Mouse (Mus musculus): ENCODE measurements at regions not wholly inside any gene's neighbourhood (a gene's known extent, or its start where the extent isn't known, plus 50 kb on each side); places are given as distances from the start of the nearest gene placed in this dataset.

- no peak for TF ChIP-seq TAL1 (IDR thresholded peaks at IDR 0.05; ENCODE audit: low read length)
- no peak for TF ChIP-seq GATA1 (IDR thresholded peaks at IDR 0.05; ENCODE audit: low read length)
- no peaks in the 10 kb centered on the region for H3K36me3 ChIP-seq (ENCODE audit: control insufficient read depth)
- no peaks in the 10 kb centered on the region for H3K27me3 ChIP-seq (ENCODE audit: control insufficient read depth)
- no peak overlapping the region for H3K4me3 ChIP-seq (replicated peaks)
- H3K4me1 ChIP-seq (ENCODE audit: control insufficient read depth) = no peaks in the 10 kb centered on the region
- H3K9me3 ChIP-seq (ENCODE audit: control insufficient read depth, low read length) = no peaks in the 10 kb centered on the region
These were observed 89.8 kb upstream of the Irf2bp2 start for GRCm38 (mm10) chr8:126683555-126683947.

DNA sequence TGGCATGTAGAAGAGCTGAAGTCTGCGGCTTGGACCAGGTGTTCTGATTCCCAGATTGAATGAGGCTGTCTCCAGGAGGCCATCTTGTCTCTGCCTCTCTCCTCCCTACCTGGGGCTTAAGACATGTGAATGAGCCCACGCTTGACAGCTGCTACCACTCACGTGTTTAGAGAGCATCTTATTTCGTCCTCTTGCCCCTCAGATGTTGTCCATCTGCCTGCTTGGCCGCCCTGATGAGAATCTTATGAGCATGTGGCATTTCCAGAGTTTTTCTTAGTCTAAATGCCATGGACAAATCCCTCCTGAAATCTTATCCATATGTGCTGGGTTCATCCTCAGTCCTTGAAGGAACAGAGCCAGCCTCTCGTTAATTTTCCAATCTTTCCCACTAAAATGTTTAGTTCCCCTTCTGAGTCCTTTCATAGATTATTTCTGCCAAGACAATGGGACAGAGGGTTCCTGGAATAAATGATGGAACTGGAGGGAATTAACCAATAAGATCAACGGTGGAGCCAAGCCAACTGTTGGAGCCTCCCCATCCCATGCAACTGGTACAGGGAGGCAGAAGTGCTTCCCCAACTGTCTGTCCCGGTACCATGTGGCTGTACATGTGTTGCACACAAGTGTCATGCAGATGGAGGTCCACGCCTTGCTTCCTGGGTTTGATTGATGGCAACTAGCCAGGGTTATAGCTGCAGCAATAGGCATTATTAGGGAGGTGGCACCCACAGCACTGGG is 89.2 kb upstream of the Irf2bp2 start:
- Histone ChIP-seq H3K4me1 (ENCODE audit: control insufficient read depth) (no peaks in the 10 kb centered on the region), H3K27me3 (ENCODE audit: control insufficient read depth) (no peaks in the 10 kb centered on the region), H3K4me3 (replicated peaks) (no peak overlapping the region), H3K36me3 (ENCODE audit: control insufficient read depth) (no peaks in the 10 kb centered on the region), H3K9me3 (ENCODE audit: control insufficient read depth, low read length) (no peaks in the 10 kb centered on the region)
- no peak for TF ChIP-seq GATA1 (IDR thresholded peaks at IDR 0.05; ENCODE audit: low read length)
- TF ChIP-seq TAL1 (IDR thresholded peaks at IDR 0.05; ENCODE audit: low read length) = no peak

- no peak for TF ChIP-seq GATA1 (IDR thresholded peaks at IDR 0.05; ENCODE audit: low read length)
- TF ChIP-seq TAL1 (IDR thresholded peaks at IDR 0.05; ENCODE audit: low read length) = no peak
- Histone ChIP-seq H3K27me3 (ENCODE audit: control insufficient read depth) (no peaks in the 10 kb centered on the region), H3K9me3 (ENCODE audit: control insufficient read depth, low read length) (no peaks in the 10 kb centered on the region), H3K4me3 (replicated peaks) (no peak overlapping the region), H3K4me1 (ENCODE audit: control insufficient read depth) (no peaks in the 10 kb centered on the region), H3K36me3 (ENCODE audit: control insufficient read depth) (no peaks in the 10 kb centered on the region)
These were observed 88.3 kb upstream of the Irf2bp2 start for GRCm38 (mm10) chr8:126681948-126682651.

- no peaks in the 10 kb centered on the region for H3K4me1 ChIP-seq (ENCODE audit: control insufficient read depth)
- TF ChIP-seq GATA1 (IDR thresholded peaks at IDR 0.05; ENCODE audit: low read length) (no peak), TAL1 (IDR thresholded peaks at IDR 0.05; ENCODE audit: low read length) (no peak)
These were observed 84.4 kb upstream of the Irf2bp2 start for GRCm38 (mm10) chr8:126678004-126678751.

GRCm38 (mm10) chr8:126675153-126675552 is 81.4 kb upstream of the Irf2bp2 start:
- TF ChIP-seq TAL1 (IDR thresholded peaks at IDR 0.05; ENCODE audit: low read length) (no peak), GATA1 (IDR thresholded peaks at IDR 0.05; ENCODE audit: low read length) (no peak)
- no peaks in the 10 kb centered on the region for H3K36me3 ChIP-seq (ENCODE audit: control insufficient read depth)
- H3K27me3 ChIP-seq (ENCODE audit: control insufficient read depth) = no peaks in the 10 kb centered on the region
- H3K9me3 ChIP-seq (ENCODE audit: control insufficient read depth, low read length) = no peaks in the 10 kb centered on the region
- no peak overlapping the region for H3K4me3 ChIP-seq (replicated peaks)
- H3K4me1 ChIP-seq (ENCODE audit: control insufficient read depth) = no peaks in the 10 kb centered on the region

More at GRCm38 (mm10) chr8:126678004-126678751, 84.4 kb upstream of the Irf2bp2 start:
- H3K27me3 ChIP-seq (ENCODE audit: control insufficient read depth) = no peaks in the 10 kb centered on the region
- H3K4me3 ChIP-seq (replicated peaks) = no peak overlapping the region
- H3K36me3 ChIP-seq (ENCODE audit: control insufficient read depth) = no peaks in the 10 kb centered on the region
- H3K9me3 ChIP-seq (ENCODE audit: control insufficient read depth, low read length) = no peaks in the 10 kb centered on the region

GRCm38 (mm10) chr8:126673038-126673740 is 79.4 kb upstream of the Irf2bp2 start:
- TF ChIP-seq GATA1 (IDR thresholded peaks at IDR 0.05; ENCODE audit: low read length) (no peak), TAL1 (IDR thresholded peaks at IDR 0.05; ENCODE audit: low read length) (no peak)
- H3K4me1 ChIP-seq (ENCODE audit: control insufficient read depth) = no peaks in the 10 kb centered on the region
- no peaks in the 10 kb centered on the region for H3K36me3 ChIP-seq (ENCODE audit: control insufficient read depth)
- H3K4me3 ChIP-seq (replicated peaks) = no peak overlapping the region
- no peaks in the 10 kb centered on the region for H3K9me3 ChIP-seq (ENCODE audit: control insufficient read depth, low read length)
- H3K27me3 ChIP-seq (ENCODE audit: control insufficient read depth) = no peaks in the 10 kb centered on the region

DNA sequence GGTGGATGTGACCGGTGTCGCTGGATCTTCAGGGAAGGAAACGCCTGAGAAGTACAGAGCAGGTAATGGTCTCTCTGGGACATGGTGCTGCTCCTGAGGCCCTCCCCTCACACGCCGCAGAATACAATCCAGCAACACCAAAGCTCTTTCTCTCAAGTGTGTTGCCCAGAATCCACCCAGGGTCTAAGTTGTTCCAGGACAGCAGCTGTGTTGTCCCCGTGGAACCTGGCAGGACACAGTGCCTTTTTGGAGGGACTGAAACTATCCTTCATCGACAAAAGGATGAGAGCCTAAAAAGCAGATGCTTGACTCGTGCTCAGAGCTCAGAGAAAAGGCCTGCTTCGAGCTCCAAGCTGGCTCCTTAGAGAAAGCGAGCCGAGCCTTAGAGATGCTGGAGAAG is 77.8 kb upstream of the Irf2bp2 start:
- Histone ChIP-seq H3K36me3 (ENCODE audit: control insufficient read depth) (no peaks in the 10 kb centered on the region), H3K27me3 (ENCODE audit: control insufficient read depth) (no peaks in the 10 kb centered on the region), H3K4me3 (replicated peaks) (no peak overlapping the region), H3K4me1 (ENCODE audit: control insufficient read depth) (peaks cover 8% of the 10 kb centered on the region), H3K9me3 (ENCODE audit: control insufficient read depth, low read length) (no peaks in the 10 kb centered on the region)
- no peak for TF ChIP-seq GATA1 (IDR thresholded peaks at IDR 0.05; ENCODE audit: low read length)
- no peak for TF ChIP-seq TAL1 (IDR thresholded peaks at IDR 0.05; ENCODE audit: low read length)

DNA sequence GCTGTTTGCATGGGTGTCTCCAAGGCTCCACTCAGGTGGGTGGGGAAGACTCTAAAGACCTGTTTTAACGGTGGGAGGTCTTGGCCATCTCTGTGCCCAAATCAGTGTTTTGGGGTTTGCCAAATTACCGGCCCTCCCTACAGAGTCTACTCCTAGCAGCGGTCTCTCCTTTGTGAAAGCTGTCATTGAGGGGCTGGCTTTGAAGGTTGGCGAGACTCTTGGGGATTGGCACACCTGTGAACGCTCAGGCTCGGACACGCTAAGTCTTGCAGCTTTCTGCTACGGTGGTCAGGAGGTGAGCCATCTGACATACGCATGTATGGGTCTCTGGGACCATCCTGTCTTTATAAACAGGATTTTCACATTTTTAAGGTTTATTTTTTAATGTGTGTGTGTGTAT is 76.1 kb upstream of the Irf2bp2 start:
- H3K9me3 ChIP-seq (ENCODE audit: control insufficient read depth, low read length) = no peaks in the 10 kb centered on the region
- H3K4me1 ChIP-seq (ENCODE audit: control insufficient read depth) = peaks cover 18% of the 10 kb centered on the region
- no peaks in the 10 kb centered on the region for H3K36me3 ChIP-seq (ENCODE audit: control insufficient read depth)
- TF ChIP-seq GATA1 (IDR thresholded peaks at IDR 0.05; ENCODE audit: low read length) (no peak), TAL1 (IDR thresholded peaks at IDR 0.05; ENCODE audit: low read length) (no peak)
- H3K4me3 ChIP-seq (replicated peaks) = no peak overlapping the region
- H3K27me3 ChIP-seq (ENCODE audit: control insufficient read depth) = no peaks in the 10 kb centered on the region
